Mouse (Mus musculus): ENCODE measurements around the gene Wbp1.

- TF ChIP-seq ZC3H11A (IDR thresholded peaks at IDR 0.05; ENCODE audit: borderline replicate concordance, low read depth, low read length) (no peak), MAFK (IDR thresholded peaks at IDR 0.05; ENCODE audit: insufficient read depth, low read depth, low read length) (no peak)
Measured at GRCm38 (mm10) chr6:83140044-83140443, 18.7 kb upstream of the Wbp1 start.

All from ES-E14 (cell line).